8 mouse cellular contexts compared by ENCODE assay signal in genomic region chr2:131029065-131029935, GRCm38 (mm10). TPM values are rescaled to one million over a fixed set of nuclear protein-coding genes. Genes with fewer than 3 reads are reported as not detected.
DNase-seq lines count a peak whose midpoint lies in the region; ATAC-seq and TF ChIP-seq lines count a peak whose summit lies in the region.
"Had no signal": no experiment of that assay in that cellular context is flagged by ENCODE, and none has a peak within 500 bp of the region (broad histone marks: within the 10 kb centered on the region; RNA-seq: fewer than 3 reads in every experiment).

No protein-coding gene starts in this region.

- 0 out of 2 replicates have a peak, but pooled peaks cover 6% of the 10 kb centered on the region for H3K36me3 ChIP-seq in kidney, postnatal 0 days (ENCODE audit: insufficient read depth, low read length)

- H3K27me3 ChIP-seq in kidney, postnatal 0 days (ENCODE audit: insufficient read depth, low read length), result no peaks in the 10 kb centered on the region

- peak; percentile 36 for DNase-seq in right cerebral cortex, adult 18-20 months
- no peak for DNase-seq in right cerebral cortex, postnatal 25 days
- DNase-seq in heart, adult 8-10 months (ENCODE audit: low spot score), result peak; percentile 13
- DNase-seq in kidney, postnatal 0 days (ENCODE audit: low spot score), result peak; percentile 34
- DNase-seq in yolk sac, embryonic 10.5 days (ENCODE audit: low spot score), result peak; percentile 76
- no peak for DNase-seq in layer of hippocampus, adult 2 months (ENCODE audit: low spot score in 2 of 2)
- no peak for DNase-seq in frontal cortex, postnatal 14 days (ENCODE audit: low spot score in 2 of 2)

- no peak overlapping the region for H3K4me2 ChIP-seq in kidney, postnatal 0 days (ENCODE audit: low read length)

- ATAC-seq in kidney, postnatal 0 days (replicated peaks; ENCODE audit: low FRiP score, low read depth), result no peak; the same call in 1 of the 2 replicates
- ATAC-seq: activated CD4-positive, CD25-positive, alpha-beta regulatory T cell, adult 4 months had no signal

- H3K9me3 ChIP-seq in kidney, postnatal 0 days (replicated peaks; ENCODE audit: low read length), result no peaks in the 10 kb centered on the region

- H3K4me1 ChIP-seq in kidney, postnatal 0 days (replicated peaks; ENCODE audit: insufficient read depth, low read length), result no peaks in the 10 kb centered on the region

- H3K4me3 ChIP-seq in kidney, postnatal 0 days (replicated peaks; ENCODE audit: low read depth, low read length), result no peak overlapping the region
- no peak overlapping the region for H3K4me3 ChIP-seq in layer of hippocampus, adult 2 months

- TF ChIP-seq CTCF in kidney, postnatal 0 days (IDR thresholded peaks at IDR 0.05; ENCODE audit: low read depth), result no peak
- TF ChIP-seq CTCF in layer of hippocampus, adult 2 months (conservative IDR thresholded peaks at IDR 0.05), result no peak

- H3K27ac ChIP-seq in kidney, postnatal 0 days, result no peak overlapping the region
- no peak overlapping the region for H3K27ac ChIP-seq in layer of hippocampus, adult 2 months

- H3K9ac ChIP-seq in kidney, postnatal 0 days (ENCODE audit: low read depth, low read length), result no peak overlapping the region

- WGBS in kidney, postnatal 0 days, result 67% methylated on average over 9 of the region's 9 CpGs

RNA-seq across cellular contexts. Expression of gene Gfra4, which starts 13.6 kb away (rescaled TPM):
- total RNA-seq in heart, adult 8-10 months (2022), result 10 to 100 TPM in 1 of 4 experiments, 1 to 10 TPM in 3; 7.4 to 13.3 (median 9.0) TPM
- polyA plus RNA-seq in kidney, postnatal 0 days (2015; fragmentation: Nextera tagmentation; extraction: Ambion mirVana), result 14.2 and 14.5 TPM in 2 replicates
- total RNA-seq in layer of hippocampus, adult 2 months (2021), result 10 to 100 TPM; 62.8 to 64.0 TPM
- polyA plus RNA-seq: activated CD4-positive, CD25-positive, alpha-beta regulatory T cell, adult 4 months had no signal

RNA-seq across cellular contexts. Expression of gene Adam33, which starts 34.3 kb away (rescaled TPM):
- 1 to 10 TPM; 1.1 to 1.9 (median 1.7) TPM for total RNA-seq in heart, adult 8-10 months (2022)
- polyA plus RNA-seq in kidney, postnatal 0 days (2015; fragmentation: Nextera tagmentation; extraction: Ambion mirVana), result 1.1 and 1.9 TPM in 2 replicates
- under 1 TPM; 0.59 to 0.76 TPM for total RNA-seq in layer of hippocampus, adult 2 months (2021)
- polyA plus RNA-seq: activated CD4-positive, CD25-positive, alpha-beta regulatory T cell, adult 4 months had no signal

RNA-seq across cellular contexts. Expression of gene Siglec1, which starts 57.3 kb away (rescaled TPM):
- total RNA-seq in heart, adult 8-10 months (2022), result 1 to 10 TPM in 3 of 4 experiments, under 1 TPM in 1; 0.98 to 2.4 (median 1.5) TPM
- 0.33 and 0.41 TPM in 2 replicates for polyA plus RNA-seq in kidney, postnatal 0 days (2015; fragmentation: Nextera tagmentation; extraction: Ambion mirVana)
- total RNA-seq in layer of hippocampus, adult 2 months (2021), result under 1 TPM; 0.20 to 0.46 TPM
- polyA plus RNA-seq: activated CD4-positive, CD25-positive, alpha-beta regulatory T cell, adult 4 months had no signal

Comparison
In these comparisons a context has a peak if more than half of its experiments do, and no peak if none do; other contexts are left out.
1. DNase-seq: peak in right cerebral cortex, adult 18-20 months (single experiment), heart, adult 8-10 months (single experiment), kidney, postnatal 0 days (single experiment) and yolk sac, embryonic 10.5 days (single experiment); none in right cerebral cortex, postnatal 25 days (single experiment), layer of hippocampus, adult 2 months (0 of 2) and frontal cortex, postnatal 14 days (0 of 2).
2. RNA of gene Gfra4, which starts 13.6 kb away (total RNA-seq): 62.8 to 64.0 TPM in layer of hippocampus, adult 2 months; 7.4 to 13.3 TPM in heart, adult 8-10 months; every median in the first group is over 4 times any median in the second.